Comparison of ENCODE assay signal across 9 mouse cellular contexts in the genomic region with DNA sequence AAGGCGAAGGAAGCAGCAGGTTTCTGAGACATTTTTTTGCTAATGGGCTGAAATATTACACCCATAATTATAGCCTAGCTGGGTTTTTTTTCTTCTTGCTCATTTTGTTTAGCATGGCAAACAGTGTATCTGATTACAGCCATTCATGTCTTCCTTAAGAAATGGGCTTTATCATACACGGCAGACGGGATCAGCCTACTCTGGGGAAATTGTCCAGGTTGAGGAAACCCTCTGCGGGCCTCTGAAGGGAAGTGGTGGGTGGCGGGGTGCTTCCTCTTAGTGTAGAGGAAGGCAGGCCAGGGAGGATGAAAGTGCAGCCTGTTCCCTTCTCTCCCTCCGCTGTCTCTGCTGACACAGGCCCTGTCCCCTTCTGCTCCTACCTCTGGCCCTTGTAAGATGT.
DNase-seq lines count a peak whose midpoint lies in the region; ATAC-seq and TF ChIP-seq lines count a peak whose summit lies in the region.
"Had no signal": no experiment of that assay in that cellular context is flagged by ENCODE, and none has a peak within 500 bp of the region (broad histone marks: within the 10 kb centered on the region; RNA-seq: fewer than 3 reads in every experiment).

No protein-coding gene starts in this region.

- TF ChIP-seq CTCF in liver, postnatal 0 days (IDR thresholded peaks at IDR 0.05; ENCODE audit: low read depth) = no peak

- no peaks in the 10 kb centered on the region for H3K4me1 ChIP-seq in liver, postnatal 0 days (ENCODE audit: insufficient read depth)
- peaks cover 4% of the 10 kb centered on the region; the same call in 1 of the 2 replicates for H3K4me1 ChIP-seq in forebrain, embryonic 14.5 days (ENCODE audit: control insufficient read depth, insufficient read depth, low read length)

- 29% methylated on average over 6 of the region's 6 CpGs for WGBS in liver, postnatal 0 days (ENCODE audit: insufficient replicate concordance)
- WGBS in forebrain, embryonic 14.5 days = 58% methylated on average over 6 of the region's 6 CpGs

- H3K27ac ChIP-seq in liver, postnatal 0 days (ENCODE audit: low read depth) = peak overlapping the region; percentile 53
- no peak overlapping the region for H3K27ac ChIP-seq in forebrain, embryonic 14.5 days (ENCODE audit: low read depth, low read length)

- H3K9ac ChIP-seq in liver, postnatal 0 days (replicated peaks) = no peak overlapping the region
- H3K9ac ChIP-seq in forebrain, embryonic 14.5 days (ENCODE audit: low read length) = no peak overlapping the region

- no peaks in the 10 kb centered on the region for H3K9me3 ChIP-seq in liver, postnatal 0 days (ENCODE audit: low read length)
- H3K9me3 ChIP-seq in forebrain, embryonic 14.5 days (replicated peaks; ENCODE audit: control insufficient read depth, low read length) = no peaks in the 10 kb centered on the region

- TF ChIP-seq EP300 in liver, postnatal 0 days (IDR thresholded peaks at IDR 0.05; ENCODE audit: low read depth) = no peak

- H3K27me3 ChIP-seq in liver, postnatal 0 days (ENCODE audit: insufficient read depth, low read length) = no peaks in the 10 kb centered on the region
- no peaks in the 10 kb centered on the region for H3K27me3 ChIP-seq in forebrain, embryonic 14.5 days (replicated peaks; ENCODE audit: control insufficient read depth, insufficient read depth, low read length)

- no peaks in the 10 kb centered on the region for H3K36me3 ChIP-seq in liver, postnatal 0 days (replicated peaks; ENCODE audit: insufficient read depth, low read length)
- H3K36me3 ChIP-seq in forebrain, embryonic 14.5 days (ENCODE audit: control insufficient read depth, insufficient read depth, low read length) = no peaks in the 10 kb centered on the region

- peak; percentile 43 for DNase-seq in layer of hippocampus, adult 11-12 months (ENCODE audit: low spot score)
- DNase-seq in layer of hippocampus, postnatal 36 days = no peak
- peak; percentile 61 for DNase-seq in liver, postnatal 0 days
- peak; percentile 52 to 76 for DNase-seq in spleen, postnatal 4 days (ENCODE audit: low spot score in 2 of 2)
- DNase-seq in cerebellum, postnatal 4 days (ENCODE audit: low spot score in 2 of 2) = no peak
- DNase-seq in forebrain, embryonic 14.5 days (ENCODE audit: low spot score) = no peak
- DNase-seq in cerebellum, adult 11 months = no peak
- DNase-seq: midbrain, embryonic 14.5 days had no signal

- H3K4me3 ChIP-seq in liver, postnatal 0 days (ENCODE audit: low read depth, low read length) = no peak overlapping the region
- H3K4me3 ChIP-seq in forebrain, embryonic 14.5 days (ENCODE audit: low read depth, low read length) = no peak overlapping the region

- 0 out of 2 replicates have a peak overlapping the region, but pooled peaks have one; percentile 26 for H3K4me2 ChIP-seq in liver, postnatal 0 days (ENCODE audit: low read depth, low read length)
- no peak overlapping the region for H3K4me2 ChIP-seq in forebrain, embryonic 14.5 days (ENCODE audit: low read length)

- ATAC-seq in common myeloid progenitor, adult 5-6 weeks (replicated peaks; ENCODE audit: low read depth, poor library complexity, severe bottlenecking) = peak; percentile 98
- ATAC-seq in liver, postnatal 0 days = peak; percentile 33; the same call in 1 of the 2 replicates
- no peak for ATAC-seq in forebrain, embryonic 14.5 days

Comparison
In these comparisons a context has a peak if more than half of its experiments do, and no peak if none do; other contexts are left out.
1. DNase-seq: peak in layer of hippocampus, adult 11-12 months (single experiment), liver, postnatal 0 days (single experiment) and spleen, postnatal 4 days (2 of 2); none in layer of hippocampus, postnatal 36 days (0 of 2), cerebellum, postnatal 4 days (0 of 2), forebrain, embryonic 14.5 days (single experiment) and cerebellum, adult 11 months (single experiment).